22 mouse cellular contexts compared by ENCODE assay signal in genomic region chr19:40536526-40536925, GRCm38 (mm10). TPM values are rescaled to one million over a fixed set of nuclear protein-coding genes. Genes with fewer than 3 reads are reported as not detected.
A peak's percentile ranks its signal among the peaks of the same experiment; 100 is the strongest.
DNase-seq lines count a peak whose midpoint lies in the region; ATAC-seq and TF ChIP-seq lines count a peak whose summit lies in the region.
"Had no signal": no experiment of that assay in that cellular context is flagged by ENCODE, and none has a peak within 500 bp of the region (broad histone marks: within the 10 kb centered on the region; RNA-seq: fewer than 3 reads in every experiment).

No protein-coding gene starts in this region.

- 86% methylated on average over 6 of the region's 6 CpGs for WGBS in kidney, embryonic 15.5 days
- 14% methylated on average over 6 of the region's 6 CpGs for whole genome bisulfite sequencing in liver, adult 2 months

- H3K79me2 ChIP-seq in liver, adult 2 months (ENCODE audit: control insufficient read depth, insufficient read depth, low read length) = no peaks in the 10 kb centered on the region

- H3K4me1 ChIP-seq in kidney, embryonic 15.5 days = no peaks in the 10 kb centered on the region
- peaks cover 7% of the 10 kb centered on the region for H3K4me1 ChIP-seq in liver, adult 2 months (ENCODE audit: control insufficient read depth, insufficient read depth, low read length)
- H3K4me1 ChIP-seq: embryonic facial prominence, embryonic 12.5 days; forebrain, embryonic 10.5 days; heart, embryonic 15.5 days; hindbrain, embryonic 13.5 days; intestine, embryonic 15.5 days; limb, embryonic 12.5 days; midbrain, embryonic 13.5 days had no signal

- H3K9ac ChIP-seq in kidney, embryonic 15.5 days = no peak overlapping the region
- H3K9ac ChIP-seq in liver, adult 2 months (ENCODE audit: low read depth, low read length) = no peak overlapping the region
- H3K9ac ChIP-seq: embryonic facial prominence, embryonic 12.5 days; heart, embryonic 15.5 days; hindbrain, embryonic 13.5 days; intestine, embryonic 15.5 days; limb, embryonic 12.5 days; midbrain, embryonic 13.5 days had no signal

- H3K36me3 ChIP-seq in kidney, embryonic 15.5 days = no peaks in the 10 kb centered on the region
- no peaks in the 10 kb centered on the region for H3K36me3 ChIP-seq in liver, adult 2 months (ENCODE audit: control insufficient read depth, insufficient read depth, low read length)
- H3K36me3 ChIP-seq: embryonic facial prominence, embryonic 12.5 days; forebrain, embryonic 10.5 days; heart, embryonic 15.5 days; hindbrain, embryonic 13.5 days; intestine, embryonic 15.5 days; limb, embryonic 12.5 days; midbrain, embryonic 13.5 days had no signal

- H3K9me3 ChIP-seq in kidney, embryonic 15.5 days (replicated peaks) = no peaks in the 10 kb centered on the region
- H3K9me3 ChIP-seq: embryonic facial prominence, embryonic 12.5 days; forebrain, embryonic 10.5 days; heart, embryonic 15.5 days; hindbrain, embryonic 13.5 days; intestine, embryonic 15.5 days; limb, embryonic 12.5 days; midbrain, embryonic 13.5 days had no signal

- ATAC-seq in kidney, embryonic 15.5 days (replicated peaks; ENCODE audit: low FRiP score) = 0 out of 2 replicates have a peak, but pooled peaks have one; percentile 52
- peak; percentile 57 for ATAC-seq in megakaryocyte progenitor cell, adult 5-6 weeks (replicated peaks; ENCODE audit: poor library complexity)
- ATAC-seq: intestine, embryonic 15.5 days; midbrain, embryonic 13.5 days had no signal

- no peak for TF ChIP-seq CTCF in liver, adult 2 months (IDR thresholded peaks at IDR 0.05; ENCODE audit: low read depth, low read length)

- no peak overlapping the region for H3K27ac ChIP-seq in kidney, embryonic 15.5 days
- no peak overlapping the region for H3K27ac ChIP-seq in liver, adult 2 months (replicated peaks; ENCODE audit: insufficient read depth, low read depth, low read length)
- H3K27ac ChIP-seq: embryonic facial prominence, embryonic 12.5 days; forebrain, embryonic 10.5 days; gastrocnemius, adult 2 months; heart, embryonic 15.5 days; hindbrain, embryonic 13.5 days; intestine, embryonic 15.5 days; limb, embryonic 12.5 days; midbrain, embryonic 13.5 days had no signal

- no peak overlapping the region for H3K4me2 ChIP-seq in kidney, embryonic 15.5 days
- H3K4me2 ChIP-seq: embryonic facial prominence, embryonic 12.5 days; heart, embryonic 15.5 days; hindbrain, embryonic 13.5 days; intestine, embryonic 15.5 days; limb, embryonic 12.5 days; midbrain, embryonic 13.5 days had no signal

- no peak for TF ChIP-seq POLR2A in liver, adult 2 months (IDR thresholded peaks at IDR 0.05; ENCODE audit: extremely low read depth, insufficient read depth, low read length)

- H3K4me3 ChIP-seq in kidney, embryonic 15.5 days (replicated peaks) = no peak overlapping the region
- no peak overlapping the region for H3K4me3 ChIP-seq in liver, adult 2 months (ENCODE audit: insufficient read depth, low read depth, low read length)
- H3K4me3 ChIP-seq: embryonic facial prominence, embryonic 12.5 days; forebrain, embryonic 10.5 days; gastrocnemius, adult 2 months; heart, embryonic 15.5 days; hindbrain, embryonic 13.5 days; intestine, embryonic 15.5 days; limb, embryonic 12.5 days; midbrain, embryonic 13.5 days had no signal

- no peak for DNase-seq in kidney, postnatal 36 days
- DNase-seq in MEL-GATA-1-ER (ENCODE audit: extremely low read depth, low read depth) = peak; percentile 46
- peak; percentile 53 for DNase-seq in liver, adult 2 months (ENCODE audit: extremely low read depth, low read depth, low spot score)
- DNase-seq in layer of hippocampus, postnatal 10 days (ENCODE audit: low spot score in 2 of 2) = no peak
- DNase-seq in thymus, postnatal 10 days (ENCODE audit: low spot score in 2 of 2) = no peak
- DNase-seq: B cell, adult 2 months; cerebellum, adult 11-12 months; gastrocnemius, adult 2 months; kidney, postnatal 25 days; layer of hippocampus, adult 9-11 months; lung, postnatal 14 days; right cerebral cortex, postnatal 25 days; thymus, postnatal 4 days had no signal

- H3K27me3 ChIP-seq in kidney, embryonic 15.5 days = no peaks in the 10 kb centered on the region
- H3K27me3 ChIP-seq in liver, adult 2 months (ENCODE audit: control insufficient read depth, insufficient read depth, low read length) = no peaks in the 10 kb centered on the region
- H3K27me3 ChIP-seq: embryonic facial prominence, embryonic 12.5 days; heart, embryonic 15.5 days; hindbrain, embryonic 13.5 days; intestine, embryonic 15.5 days; limb, embryonic 12.5 days; midbrain, embryonic 13.5 days had no signal

RNA-seq across cellular contexts. Expression of gene Sorbs1, which starts 22.9 kb away (rescaled TPM):
- 53.4 and 59.2 TPM in 2 replicates for polyA plus RNA-seq in kidney, embryonic 15.5 days (2015; fragmentation: Nextera tagmentation; extraction: Ambion mirVana)
- total RNA-seq in liver, adult 2 months (2014; rRNA removed) = 41.0 and 47.2 TPM in 2 replicates
- polyA plus RNA-seq in liver, adult 2 months (2012; rRNA removed) = 10.4 and 12.0 TPM in 2 replicates
- 2.5 and 3.3 TPM in 2 replicates for total RNA-seq in megakaryocyte progenitor cell, adult 5-6 weeks (2015)
- total RNA-seq in megakaryocyte progenitor cell, adult 5-6 weeks (2017) = 0.42 and 8.7 TPM in 2 replicates
- total RNA-seq in layer of hippocampus, postnatal 10 days (2021) = 100 to 1,000 TPM; 147 to 148 TPM

RNA-seq across cellular contexts. Expression of gene Aldh18a1, which starts 51.7 kb away (rescaled TPM):
- 53.0 and 58.3 TPM in 2 replicates for polyA plus RNA-seq in kidney, embryonic 15.5 days (2015; fragmentation: Nextera tagmentation; extraction: Ambion mirVana)
- 1.2 and 2.5 TPM in 2 replicates for total RNA-seq in liver, adult 2 months (2014; rRNA removed)
- 0.27 and 1.1 TPM in 2 replicates for polyA plus RNA-seq in liver, adult 2 months (2012; rRNA removed)
- total RNA-seq in megakaryocyte progenitor cell, adult 5-6 weeks (2015) = 35.5 and 39.4 TPM in 2 replicates
- 34.3 and 44.5 TPM in 2 replicates for total RNA-seq in megakaryocyte progenitor cell, adult 5-6 weeks (2017)
- total RNA-seq in layer of hippocampus, postnatal 10 days (2021) = 10 to 100 TPM; 25.8 to 27.9 TPM

Comparison
In these comparisons a context has a peak if more than half of its experiments do, and no peak if none do; other contexts are left out.
1. DNase-seq: peak in MEL-GATA-1-ER (single experiment) and liver, adult 2 months (single experiment); none in kidney, postnatal 36 days (0 of 2), layer of hippocampus, postnatal 10 days (0 of 2) and thymus, postnatal 10 days (0 of 2).